Mouse (Mus musculus) midbrain, embryonic 12.5 days (tissue): ENCODE results near the gene Tcea2. TPM values are rescaled to one million over a fixed set of nuclear protein-coding genes. Genes with fewer than 3 reads are reported as not detected.

Experiments used
- ATAC-seq: fragments of 200-750 bp; cut with Nextera tagmentation; 2 replicates; pipeline ENCODE4 v1.8.0; 2017; ENCODE audit warnings: low read depth, moderate TSS enrichment, moderate library complexity; ENCODE audit not compliant: low FRiP score
- H3K27ac ChIP-seq: fragments of 300-500 bp; sonication (generic); replicated peaks from 2 replicates; pipeline ENCODE4 v1.5.1; 2016; ENCODE audit warnings: mild to moderate bottlenecking
- H3K27me3 ChIP-seq: fragments of 300-500 bp; sonication (generic); 2 replicates; pipeline ENCODE4 v1.6.1; 2016; ENCODE audit warnings: mild to moderate bottlenecking
- H3K36me3 ChIP-seq: fragments of 300-500 bp; sonication (generic); 2 replicates; pipeline ENCODE4 v1.6.1; 2016
- H3K4me1 ChIP-seq: fragments of 300-500 bp; sonication (generic); 2 replicates; pipeline ENCODE4 v1.6.1; 2016
- H3K4me2 ChIP-seq: fragments of 300-500 bp; sonication (generic); replicated peaks from 2 replicates; pipeline ENCODE4 v1.6.1; 2016; ENCODE audit warnings: mild to moderate bottlenecking, moderate library complexity
- H3K4me3 ChIP-seq: fragments of 300-500 bp; sonication (generic); 2 replicates; pipeline ENCODE4 v1.5.1; 2016; ENCODE audit warnings: mild to moderate bottlenecking
- H3K9ac ChIP-seq: fragments of 300-500 bp; sonication (generic); replicated peaks from 2 replicates; pipeline ENCODE4 v1.6.1; 2016; ENCODE audit warnings: mild to moderate bottlenecking, moderate library complexity
- H3K9me3 ChIP-seq: fragments of 300-500 bp; sonication (generic); 2 replicates; pipeline ENCODE4 v1.6.1; 2016; ENCODE audit warnings: mild to moderate bottlenecking
- WGBS: fragments of 180-500 bp; shearing (Covaris S2); methylation state at CpG from one replicate; pipeline ENCODE4 v1.1.7; 2016; 5-methylcytosine and 5-hydroxymethylcytosine counted together
- polyA plus RNA-seq: library from polyadenylated mRNA; unstranded; fragments of >200 nt; fragmentation: Nextera tagmentation; extraction: Ambion mirVana; gene quantifications from 2 replicates; pipeline ENCODE4 v1.2.1, GENCODE M21; 2016

The Tcea2 gene
- polyA plus RNA-seq, 1 experiment from 2014 or later = 23.3 TPM

GRCm38 (mm10) chr2:181676424-181676823 lies 3.7 kb upstream of the Tcea2 start:
- ATAC-seq = no peak
- H3K9me3 ChIP-seq = no peaks in the 10 kb centered on the region
- WGBS = 47% methylated on average over 2 of the region's 2 CpGs
- 0 out of 2 replicates have a peak overlapping the region, but pooled peaks have one; percentile 27 for H3K27ac ChIP-seq
- peaks cover 38% of the 10 kb centered on the region for H3K4me1 ChIP-seq
- H3K4me2 ChIP-seq = no peak overlapping the region
- no peaks in the 10 kb centered on the region for H3K36me3 ChIP-seq
- no peak overlapping the region for H3K4me3 ChIP-seq
- H3K9ac ChIP-seq = no peak overlapping the region
- peaks cover 36% of the 10 kb centered on the region for H3K27me3 ChIP-seq

- H3K9ac ChIP-seq = 0 out of 2 replicates have a peak overlapping the region, but pooled peaks have one; percentile 2
- H3K4me2 ChIP-seq = no peak overlapping the region
- no peak for ATAC-seq
- H3K36me3 ChIP-seq = no peaks in the 10 kb centered on the region
- peaks cover 28% of the 10 kb centered on the region for H3K27me3 ChIP-seq
- H3K4me3 ChIP-seq = no peak overlapping the region
- no peaks in the 10 kb centered on the region for H3K9me3 ChIP-seq
- H3K27ac ChIP-seq = peak overlapping the region; percentile 30; the same call in 1 of the 2 replicates
- peaks cover 35% of the 10 kb centered on the region for H3K4me1 ChIP-seq
- 58% methylated on average over 5 of the region's 5 CpGs for WGBS
These were observed 2.9 kb upstream of the Tcea2 start for GRCm38 (mm10) chr2:181677096-181677754.

GRCm38 (mm10) chr2:181677755-181678098 lies 2.4 kb upstream of the Tcea2 start:
- peaks cover 23% of the 10 kb centered on the region for H3K27me3 ChIP-seq
- 63% methylated on average over 3 of the region's 3 CpGs for WGBS
- ATAC-seq = no peak

GRCm38 (mm10) chr2:181678780-181679179 lies 1.3 kb upstream of the Tcea2 start:
- ATAC-seq = peak; percentile 49
- H3K4me3 ChIP-seq = no peak overlapping the region
- no peaks in the 10 kb centered on the region for H3K9me3 ChIP-seq
- no peak overlapping the region for H3K4me2 ChIP-seq
- H3K4me1 ChIP-seq = peaks cover 33% of the 10 kb centered on the region
- peaks cover 13% of the 10 kb centered on the region for H3K27me3 ChIP-seq
- H3K9ac ChIP-seq = no peak overlapping the region
- no peaks in the 10 kb centered on the region for H3K36me3 ChIP-seq
- WGBS = 45% methylated on average over 1 of the region's 1 CpGs
- H3K27ac ChIP-seq = no peak overlapping the region

More at GRCm38 (mm10) chr2:181677755-181678098, 2.4 kb upstream of the Tcea2 start:
- no peak overlapping the region for H3K4me2 ChIP-seq
- no peaks in the 10 kb centered on the region for H3K36me3 ChIP-seq
- no peak overlapping the region for H3K4me3 ChIP-seq
- no peak overlapping the region for H3K9ac ChIP-seq
- no peak overlapping the region for H3K27ac ChIP-seq
- H3K9me3 ChIP-seq = no peaks in the 10 kb centered on the region
- H3K4me1 ChIP-seq = peaks cover 35% of the 10 kb centered on the region

GRCm38 (mm10) chr2:181680716-181681117 lies 607 bp downstream of the Tcea2 start:
- Histone ChIP-seq H3K9ac (peak overlapping the region; percentile 83), H3K4me1 (peaks cover 23% of the 10 kb centered on the region), H3K27ac (peak overlapping the region; percentile 42; the same call in 1 of the 2 replicates), H3K9me3 (no peaks in the 10 kb centered on the region), H3K27me3 (peaks cover 4% of the 10 kb centered on the region; the same call in 1 of the 2 replicates), H3K4me3 (peak overlapping the region; percentile 67), H3K36me3 (0 out of 2 replicates have a peak, but pooled peaks cover under 1% of the 10 kb centered on the region), H3K4me2 (peak overlapping the region; percentile 71)
- peak; percentile 14; the same call in 1 of the 2 replicates for ATAC-seq
- 13% methylated on average over 7 of the region's 7 CpGs for whole genome bisulfite sequencing

GRCm38 (mm10) chr2:181681978-181682377 lies 1.9 kb downstream of the Tcea2 start:
- Histone ChIP-seq H3K4me3 (no peak overlapping the region), H3K36me3 (peaks cover 13% of the 10 kb centered on the region), H3K9me3 (no peaks in the 10 kb centered on the region), H3K9ac (no peak overlapping the region), H3K4me2 (no peak overlapping the region), H3K4me1 (peaks cover 16% of the 10 kb centered on the region), H3K27ac (no peak overlapping the region), H3K27me3 (peaks cover 4% of the 10 kb centered on the region; the same call in 1 of the 2 replicates)
- no peak for ATAC-seq
- 91% methylated on average over 1 of the region's 1 CpGs for WGBS

- ATAC-seq = no peak
- peaks cover 27% of the 10 kb centered on the region for H3K36me3 ChIP-seq
- H3K9ac ChIP-seq = no peak overlapping the region
- no peak overlapping the region for H3K27ac ChIP-seq
- WGBS = 65% methylated on average over 4 of the region's 4 CpGs
- H3K4me1 ChIP-seq = peaks cover 16% of the 10 kb centered on the region
- peaks cover 4% of the 10 kb centered on the region; the same call in 1 of the 2 replicates for H3K27me3 ChIP-seq
- no peaks in the 10 kb centered on the region for H3K9me3 ChIP-seq
- no peak overlapping the region for H3K4me3 ChIP-seq
- no peak overlapping the region for H3K4me2 ChIP-seq
These were observed 3.3 kb downstream of the Tcea2 start for GRCm38 (mm10) chr2:181683381-181683780.

- Histone ChIP-seq H3K27me3 (0 out of 2 replicates have a peak, but pooled peaks cover 4% of the 10 kb centered on the region), H3K9me3 (no peaks in the 10 kb centered on the region), H3K27ac (no peak overlapping the region), H3K4me1 (peaks cover 12% of the 10 kb centered on the region), H3K4me3 (no peak overlapping the region), H3K4me2 (no peak overlapping the region), H3K36me3 (peaks cover 39% of the 10 kb centered on the region), H3K9ac (no peak overlapping the region)
- WGBS = 81% methylated on average over 1 of the region's 1 CpGs
- no peak for ATAC-seq
These were observed 4.6 kb downstream of the Tcea2 start for GRCm38 (mm10) chr2:181684713-181685112.

GRCm38 (mm10) chr2:181685686-181686085 lies 5.6 kb downstream of the Tcea2 start:
- Histone ChIP-seq H3K4me1 (peaks cover 6% of the 10 kb centered on the region; the same call in 1 of the 2 replicates), H3K4me3 (no peak overlapping the region), H3K4me2 (no peak overlapping the region), H3K9ac (no peak overlapping the region), H3K36me3 (peaks cover 43% of the 10 kb centered on the region), H3K27ac (no peak overlapping the region), H3K27me3 (0 out of 2 replicates have a peak, but pooled peaks cover 4% of the 10 kb centered on the region), H3K9me3 (no peaks in the 10 kb centered on the region)
- WGBS = 95% methylated on average over 4 of the region's 4 CpGs
- no peak for ATAC-seq

GRCm38 (mm10) chr2:181687586-181687985 lies 7.5 kb downstream of the Tcea2 start:
- peaks cover 43% of the 10 kb centered on the region for H3K36me3 ChIP-seq
- no peak for ATAC-seq
- H3K4me3 ChIP-seq = no peak overlapping the region
- WGBS = 94% methylated on average over 8 of the region's 8 CpGs
- no peaks in the 10 kb centered on the region for H3K9me3 ChIP-seq
- no peak overlapping the region for H3K27ac ChIP-seq
- no peak overlapping the region for H3K9ac ChIP-seq
- H3K4me2 ChIP-seq = no peak overlapping the region
- H3K27me3 ChIP-seq = no peaks in the 10 kb centered on the region
- peaks cover 5% of the 10 kb centered on the region for H3K4me1 ChIP-seq

- 91% methylated on average over 10 of the region's 10 CpGs for WGBS
- no peak for ATAC-seq
- no peak overlapping the region for H3K9ac ChIP-seq
- no peaks in the 10 kb centered on the region for H3K9me3 ChIP-seq
- 0 out of 2 replicates have a peak, but pooled peaks cover 2% of the 10 kb centered on the region for H3K27me3 ChIP-seq
- no peak overlapping the region; the same call in 1 of the 2 replicates for H3K27ac ChIP-seq
- peaks cover 19% of the 10 kb centered on the region for H3K4me1 ChIP-seq
- H3K36me3 ChIP-seq = peaks cover 43% of the 10 kb centered on the region
- H3K4me2 ChIP-seq = no peak overlapping the region
- no peak overlapping the region for H3K4me3 ChIP-seq
These were observed 9.5 kb downstream of the Tcea2 start for GRCm38 (mm10) chr2:181689466-181690160.

- 84% methylated on average over 6 of the region's 6 CpGs for WGBS
These were observed 11.0 kb downstream of the Tcea2 start for GRCm38 (mm10) chr2:181691083-181691482.

More at GRCm38 (mm10) chr2:181691083-181691482, 11.0 kb downstream of the Tcea2 start:
- peaks cover 14% of the 10 kb centered on the region; the same call in 1 of the 2 replicates for H3K27me3 ChIP-seq
- no peak overlapping the region for H3K27ac ChIP-seq
- peaks cover 38% of the 10 kb centered on the region for H3K36me3 ChIP-seq
- no peak overlapping the region for H3K9ac ChIP-seq
- H3K4me2 ChIP-seq = no peak overlapping the region
- ATAC-seq = no peak
- H3K4me1 ChIP-seq = peaks cover 19% of the 10 kb centered on the region
- no peak overlapping the region for H3K4me3 ChIP-seq
- no peaks in the 10 kb centered on the region for H3K9me3 ChIP-seq
